Mouse (Mus musculus) testis, adult 2 months (tissue): ENCODE results near the gene Rnf43. TPM values are rescaled to one million over a fixed set of nuclear protein-coding genes. Genes with fewer than 3 reads are reported as not detected.

ENCODE experiments used
- H3K27ac ChIP-seq: fragments of 200-500 bp; 2 replicates; pipeline ENCODE4 v1.5.1; 2012; ENCODE audit warnings: low read depth, low read length; ENCODE audit not compliant: control insufficient read depth, insufficient read depth
- H3K27me3 ChIP-seq: fragments of 200-500 bp; 2 replicates; pipeline ENCODE4 v1.6.1; 2012; ENCODE audit warnings: mild to moderate bottlenecking, low read length, moderate library complexity; ENCODE audit not compliant: control insufficient read depth, insufficient read depth
- H3K36me3 ChIP-seq: fragments of 200-500 bp; 2 replicates; pipeline ENCODE4 v1.6.1; 2012; ENCODE audit warnings: mild to moderate bottlenecking, low read length; ENCODE audit not compliant: control insufficient read depth, insufficient read depth
- H3K4me1 ChIP-seq: fragments of 200-500 bp; 2 replicates; pipeline ENCODE4 v1.6.1; 2012; ENCODE audit warnings: low read length; ENCODE audit not compliant: control insufficient read depth, insufficient read depth
- H3K4me3 ChIP-seq: fragments of 200-500 bp; 2 replicates; pipeline ENCODE4 v1.5.1; 2012; ENCODE audit warnings: low read depth, mild to moderate bottlenecking, low read length, moderate library complexity, mixed read lengths; ENCODE audit not compliant: control insufficient read depth
- CTCF ChIP-seq: fragments of 200-500 bp; IDR thresholded peaks from 2 replicates; pipeline ENCODE4 v1.5.1; 2012; ENCODE audit warnings: low read depth, mild to moderate bottlenecking, inconsistent platforms, low read length, moderate library complexity; ENCODE audit not compliant: control insufficient read depth, insufficient read depth, insufficient replicate concordance
- POLR2A ChIP-seq: fragments of 200-500 bp; IDR thresholded peaks from 2 replicates; pipeline ENCODE4 v1.6.1; 2012; ENCODE audit warnings: low read depth, mild to moderate bottlenecking, inconsistent platforms, low read length, moderate library complexity; ENCODE audit not compliant: control insufficient read depth
- polyA plus RNA-seq: library from polyadenylated mRNA; depleted of rRNA; stranded (reverse); fragments of >200 nt; gene quantifications from 2 replicates; pipeline ENCODE4 v1.2.3, GENCODE M21; 2012; rRNA removed

Rnf43 gene
- polyA plus RNA-seq = 2.3 and 3.4 TPM in 2 replicates

- Histone ChIP-seq H3K36me3 (peaks cover 1% of the 10 kb centered on the region; the same call in 1 of the 2 replicates), H3K4me3 (peak within 1 kb of the TSS; percentile 17), H3K27me3 (no peaks in the 10 kb centered on the region), H3K27ac (no peak within 1 kb of the TSS), H3K4me1 (no peaks in the 10 kb centered on the region; the same call in 1 of the 2 replicates)
- TF ChIP-seq CTCF (no peak), POLR2A (no peak)
Observed at GRCm38 (mm10) chr11:87662407-87662806, at the start of gene Rnf43. Gene Rnf43, plus strand, starts transcription at chr11:87662722.

GRCm38 (mm10) chr11:87613972-87614371 is 48.5 kb upstream of the Rnf43 start:
- peaks cover 6% of the 10 kb centered on the region for H3K4me1 ChIP-seq
- no peak overlapping the region for H3K27ac ChIP-seq
- TF ChIP-seq POLR2A (no peak), CTCF (no peak)
- no peaks in the 10 kb centered on the region for H3K27me3 ChIP-seq
- no peak overlapping the region for H3K4me3 ChIP-seq
- H3K36me3 ChIP-seq = peaks cover 10% of the 10 kb centered on the region

- Histone ChIP-seq H3K4me1 (peaks cover 6% of the 10 kb centered on the region), H3K27me3 (no peaks in the 10 kb centered on the region), H3K27ac (no peak overlapping the region), H3K36me3 (peaks cover 10% of the 10 kb centered on the region), H3K4me3 (no peak overlapping the region)
- no peak for TF ChIP-seq CTCF
- TF ChIP-seq POLR2A = no peak
Observed at GRCm38 (mm10) chr11:87615551-87615950, 47.0 kb upstream of the Rnf43 start.

- peak overlapping the region; percentile 17; the same call in 1 of the 2 replicates for H3K4me3 ChIP-seq
- TF ChIP-seq CTCF = no peak
- TF ChIP-seq POLR2A = no peak
- H3K36me3 ChIP-seq = peaks cover 10% of the 10 kb centered on the region
- no peaks in the 10 kb centered on the region for H3K27me3 ChIP-seq
- peaks cover 6% of the 10 kb centered on the region for H3K4me1 ChIP-seq
- H3K27ac ChIP-seq = peak overlapping the region; percentile 98
Observed at GRCm38 (mm10) chr11:87615952-87616351, 46.6 kb upstream of the Rnf43 start.

- TF ChIP-seq CTCF = no peak
- TF ChIP-seq POLR2A = peak; percentile 81
- Histone ChIP-seq H3K4me1 (peaks cover 6% of the 10 kb centered on the region), H3K27ac (peak within 1 kb of the TSS; percentile 98), H3K36me3 (peaks cover 8% of the 10 kb centered on the region), H3K4me3 (peak within 1 kb of the TSS; percentile 87), H3K27me3 (no peaks in the 10 kb centered on the region)
Observed at GRCm38 (mm10) chr11:87616790-87617474, 45.6 kb upstream of the Rnf43 start, which contains the start of gene Hsf5. Gene Hsf5, plus strand, starts transcription at chr11:87617164.

GRCm38 (mm10) chr11:87617606-87618005 is 44.9 kb upstream of the Rnf43 start:
- peak overlapping the region; percentile 80 for H3K27ac ChIP-seq
- peaks cover 6% of the 10 kb centered on the region for H3K36me3 ChIP-seq
- no peaks in the 10 kb centered on the region for H3K27me3 ChIP-seq
- TF ChIP-seq CTCF = no peak
- no peak; the same call in 1 of the 2 replicates for TF ChIP-seq POLR2A
- H3K4me3 ChIP-seq = peak overlapping the region; percentile 87
- H3K4me1 ChIP-seq = peaks cover 6% of the 10 kb centered on the region

GRCm38 (mm10) chr11:87623160-87623559 is 39.4 kb upstream of the Rnf43 start:
- Histone ChIP-seq H3K27ac (no peak overlapping the region), H3K36me3 (peaks cover under 1% of the 10 kb centered on the region; the same call in 1 of the 2 replicates), H3K4me3 (no peak overlapping the region), H3K4me1 (peaks cover 2% of the 10 kb centered on the region), H3K27me3 (no peaks in the 10 kb centered on the region)
- TF ChIP-seq CTCF (no peak), POLR2A (no peak)
